Mouse (Mus musculus): Measurements from ENCODE around the gene Tmem120b. TPM values are rescaled to one million over a fixed set of nuclear protein-coding genes. Genes with fewer than 3 reads are reported as not detected.

Gene Tmem120b
- polyA plus RNA-seq, 1 experiment, result 38.8 TPM

GRCm38 (mm10) chr5:123040796-123041195, 27.4 kb upstream of the Tmem120b start:
- 3% methylated on average over 7 of the region's 7 CpGs for WGBS
- Histone ChIP-seq H3K27ac (ENCODE audit: control insufficient read depth, insufficient read depth, low read depth, low read length, poor library complexity) (no peak overlapping the region), H3K4me3 (replicated peaks; ENCODE audit: control insufficient read depth, low read depth, low read length) (no peak overlapping the region), H3K4me1 (ENCODE audit: control insufficient read depth, insufficient read depth, low read length) (peaks cover 7% of the 10 kb centered on the region)
- TF ChIP-seq POLR2A (IDR thresholded peaks at IDR 0.05; ENCODE audit: borderline replicate concordance, control insufficient read depth, low read depth, low read length) (no peak), CTCF (IDR thresholded peaks at IDR 0.05; ENCODE audit: control insufficient read depth, insufficient read depth, low read length) (no peak)

GRCm38 (mm10) chr5:123043856-123044255, 24.4 kb upstream of the Tmem120b start:
- TF ChIP-seq CTCF (IDR thresholded peaks at IDR 0.05; ENCODE audit: control insufficient read depth, insufficient read depth, low read length) (peak; percentile 56), POLR2A (IDR thresholded peaks at IDR 0.05; ENCODE audit: borderline replicate concordance, control insufficient read depth, low read depth, low read length) (no peak)

GRCm38 (mm10) chr5:123045561-123046295, 22.5 kb upstream of the Tmem120b start:
- WGBS, result 25% methylated on average over 9 of the region's 9 CpGs
- TF ChIP-seq CTCF (IDR thresholded peaks at IDR 0.05; ENCODE audit: control insufficient read depth, insufficient read depth, low read length) (peak; percentile 74), POLR2A (IDR thresholded peaks at IDR 0.05; ENCODE audit: borderline replicate concordance, control insufficient read depth, low read depth, low read length) (no peak)
- no peak overlapping the region for H3K27ac ChIP-seq (ENCODE audit: control insufficient read depth, insufficient read depth, low read depth, low read length, poor library complexity)
- H3K4me3 ChIP-seq (replicated peaks; ENCODE audit: control insufficient read depth, low read depth, low read length), result no peak overlapping the region
- H3K4me1 ChIP-seq (ENCODE audit: control insufficient read depth, insufficient read depth, low read length), result peaks cover 1% of the 10 kb centered on the region

More at GRCm38 (mm10) chr5:123043856-123044255, 24.4 kb upstream of the Tmem120b start:
- peaks cover 3% of the 10 kb centered on the region; the same call in 1 of the 2 replicates for H3K4me1 ChIP-seq (ENCODE audit: control insufficient read depth, insufficient read depth, low read length)
- WGBS, result 23% methylated on average over 7 of the region's 7 CpGs
- no peak overlapping the region for H3K27ac ChIP-seq (ENCODE audit: control insufficient read depth, insufficient read depth, low read depth, low read length, poor library complexity)
- no peak overlapping the region for H3K4me3 ChIP-seq (replicated peaks; ENCODE audit: control insufficient read depth, low read depth, low read length)

GRCm38 (mm10) chr5:123046916-123047315, 21.3 kb upstream of the Tmem120b start, which contains the start of gene Morn3:
Gene Morn3 (minus strand): TSS chr5:123047016.
- no peak for TF ChIP-seq POLR2A (IDR thresholded peaks at IDR 0.05; ENCODE audit: borderline replicate concordance, control insufficient read depth, low read depth, low read length)
- TF ChIP-seq CTCF (IDR thresholded peaks at IDR 0.05; ENCODE audit: control insufficient read depth, insufficient read depth, low read length), result no peak
- 87% methylated on average over 3 of the region's 3 CpGs for WGBS
- Histone ChIP-seq H3K27ac (ENCODE audit: control insufficient read depth, insufficient read depth, low read depth, low read length, poor library complexity) (no peak within 1 kb of the TSS), H3K4me3 (replicated peaks; ENCODE audit: control insufficient read depth, low read depth, low read length) (no peak within 1 kb of the TSS), H3K4me1 (ENCODE audit: control insufficient read depth, insufficient read depth, low read length) (peaks cover 1% of the 10 kb centered on the region; the same call in 1 of the 2 replicates)

- WGBS, result 1% methylated on average over 12 of the region's 12 CpGs
- H3K27ac ChIP-seq (ENCODE audit: control insufficient read depth, insufficient read depth, low read depth, low read length, poor library complexity), result no peak overlapping the region
Observed at GRCm38 (mm10) chr5:123049271-123049670, 18.9 kb upstream of the Tmem120b start.

GRCm38 (mm10) chr5:123050918-123051317, 17.3 kb upstream of the Tmem120b start:
- 79% methylated on average over 9 of the region's 9 CpGs for WGBS
- Histone ChIP-seq H3K27ac (ENCODE audit: control insufficient read depth, insufficient read depth, low read depth, low read length, poor library complexity) (no peak overlapping the region), H3K4me3 (replicated peaks; ENCODE audit: control insufficient read depth, low read depth, low read length) (no peak overlapping the region), H3K4me1 (ENCODE audit: control insufficient read depth, insufficient read depth, low read length) (peaks cover 1% of the 10 kb centered on the region; the same call in 1 of the 2 replicates)
- TF ChIP-seq POLR2A (IDR thresholded peaks at IDR 0.05; ENCODE audit: borderline replicate concordance, control insufficient read depth, low read depth, low read length), result no peak
- no peak for TF ChIP-seq CTCF (IDR thresholded peaks at IDR 0.05; ENCODE audit: control insufficient read depth, insufficient read depth, low read length)

More at GRCm38 (mm10) chr5:123049271-123049670, 18.9 kb upstream of the Tmem120b start:
- no peak for TF ChIP-seq CTCF (IDR thresholded peaks at IDR 0.05; ENCODE audit: control insufficient read depth, insufficient read depth, low read length)
- no peak for TF ChIP-seq POLR2A (IDR thresholded peaks at IDR 0.05; ENCODE audit: borderline replicate concordance, control insufficient read depth, low read depth, low read length)
- Histone ChIP-seq H3K4me1 (ENCODE audit: control insufficient read depth, insufficient read depth, low read length) (peaks cover 1% of the 10 kb centered on the region; the same call in 1 of the 2 replicates), H3K4me3 (replicated peaks; ENCODE audit: control insufficient read depth, low read depth, low read length) (peak overlapping the region; percentile 2)

- no peak overlapping the region for H3K27ac ChIP-seq (ENCODE audit: control insufficient read depth, insufficient read depth, low read depth, low read length, poor library complexity)
- H3K4me1 ChIP-seq (ENCODE audit: control insufficient read depth, insufficient read depth, low read length), result peaks cover 1% of the 10 kb centered on the region; the same call in 1 of the 2 replicates
- TF ChIP-seq CTCF (IDR thresholded peaks at IDR 0.05; ENCODE audit: control insufficient read depth, insufficient read depth, low read length) (peak; percentile 32; the same call in 1 of the 2 replicates), POLR2A (IDR thresholded peaks at IDR 0.05; ENCODE audit: borderline replicate concordance, control insufficient read depth, low read depth, low read length) (no peak)
- H3K4me3 ChIP-seq (replicated peaks; ENCODE audit: control insufficient read depth, low read depth, low read length), result no peak overlapping the region
- 80% methylated on average over 5 of the region's 5 CpGs for WGBS
Observed at GRCm38 (mm10) chr5:123051736-123052135, 16.5 kb upstream of the Tmem120b start.

GRCm38 (mm10) chr5:123057366-123058250, 10.6 kb upstream of the Tmem120b start:
- 8% methylated on average over 48 of the region's 48 CpGs for WGBS
- Histone ChIP-seq H3K4me3 (replicated peaks; ENCODE audit: control insufficient read depth, low read depth, low read length) (peak overlapping the region; percentile 84), H3K27ac (ENCODE audit: control insufficient read depth, insufficient read depth, low read depth, low read length, poor library complexity) (peak overlapping the region; percentile 38), H3K4me1 (ENCODE audit: control insufficient read depth, insufficient read depth, low read length) (peaks cover 4% of the 10 kb centered on the region; the same call in 1 of the 2 replicates)
- TF ChIP-seq POLR2A (IDR thresholded peaks at IDR 0.05; ENCODE audit: borderline replicate concordance, control insufficient read depth, low read depth, low read length) (peak; percentile 87), CTCF (IDR thresholded peaks at IDR 0.05; ENCODE audit: control insufficient read depth, insufficient read depth, low read length) (peak; percentile 36; the same call in 1 of the 2 replicates)
